8 mouse cellular contexts compared by ENCODE assay signal in the genomic region with DNA sequence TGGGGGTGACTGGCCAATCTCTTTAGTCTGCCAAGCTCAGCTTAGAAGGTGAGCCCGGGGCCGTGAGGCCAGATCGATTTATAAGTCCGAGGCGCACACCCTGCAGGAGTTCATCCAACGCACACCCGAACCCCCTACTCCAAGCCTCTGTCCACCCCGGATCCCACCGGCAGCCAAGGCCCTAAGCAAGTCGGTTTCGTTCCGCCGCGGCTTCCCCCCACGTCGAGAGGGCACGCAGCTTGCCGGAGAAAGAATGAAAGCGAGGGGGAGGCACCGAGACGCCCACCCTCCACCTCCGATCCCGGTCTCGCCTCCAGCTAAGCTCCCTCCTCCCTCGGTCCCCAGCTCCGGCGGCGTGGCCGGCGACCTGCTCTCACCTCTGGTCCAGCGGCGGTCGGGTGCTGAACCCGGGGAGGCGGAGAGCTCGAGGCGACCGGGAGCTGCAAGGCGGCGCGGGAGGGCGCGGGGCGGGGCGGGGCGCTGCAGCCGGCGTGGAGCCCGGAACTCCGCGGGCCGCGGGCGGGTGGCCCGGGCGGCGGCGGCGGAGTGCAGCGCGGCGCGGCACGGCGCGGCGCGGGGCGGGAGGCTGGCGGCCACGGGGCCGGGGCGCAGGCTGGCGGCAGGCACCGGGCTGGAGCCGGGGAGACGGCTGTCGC. TPM values are rescaled to one million over a fixed set of nuclear protein-coding genes. Genes with fewer than 3 reads are reported as not detected.
A peak's percentile ranks its signal among the peaks of the same experiment; 100 is the strongest.
DNase-seq lines count a peak whose midpoint lies in the region; ATAC-seq and TF ChIP-seq lines count a peak whose summit lies in the region.

No protein-coding gene starts in this region.

- TF ChIP-seq POLR2A in cerebellum, adult 2 months (IDR thresholded peaks at IDR 0.05; ENCODE audit: borderline replicate concordance, insufficient read depth, low read length): no peak

- peak; percentile 70 for ATAC-seq in hindbrain, embryonic 12.5 days (ENCODE audit: low FRiP score)

- H3K4me2 ChIP-seq in hindbrain, embryonic 12.5 days (replicated peaks): peak overlapping the region; percentile 67

- peak overlapping the region; percentile 81 for H3K9ac ChIP-seq in ES-E14 (ENCODE audit: insufficient read depth, low read depth, low read length, poor library complexity, severe bottlenecking)
- peak overlapping the region; percentile 95 for H3K9ac ChIP-seq in hindbrain, embryonic 12.5 days

- DNase-seq in ES-E14 (ENCODE audit: low read depth, low spot score): no peak
- peak; percentile 73 to 77 for DNase-seq in cerebellum, adult 2 months
- peak; percentile 32 to 33 for DNase-seq in frontal cortex, postnatal 25 days (ENCODE audit: low spot score in 2 of 2)
- peak; percentile 45 to 64 for DNase-seq in layer of hippocampus, postnatal 25 days (ENCODE audit: extremely low spot score in 1 of 2, low spot score in 1 of 2)
- DNase-seq in lung, postnatal 14 days: peak; percentile 69
- peak; percentile 76 for DNase-seq in retina, postnatal 1 day
- DNase-seq in urinary bladder, adult 2 months (ENCODE audit: low spot score): peak; percentile 76

- peaks cover 6 to 12% of the 10 kb centered on the region in 2 experiments; a peak in 3 of 4 replicates for H3K4me1 ChIP-seq in ES-E14 (ENCODE audit: control insufficient read depth in 2 of 2, insufficient read depth in 2 of 2, low read length in 2 of 2, poor library complexity in 1 of 2)
- peaks cover 15% of the 10 kb centered on the region for H3K4me1 ChIP-seq in cerebellum, adult 2 months (ENCODE audit: control insufficient read depth, insufficient read depth, low read length)
- H3K4me1 ChIP-seq in hindbrain, embryonic 12.5 days: peaks cover 35% of the 10 kb centered on the region

- WGBS in cerebellum, adult 2 months: 2% methylated on average over 78 of the region's 78 CpGs
- WGBS in hindbrain, embryonic 12.5 days: under 1% methylated on average over 44 of the region's 78 CpGs

- in situ Hi-C loops in ES-E14 (cut with MboI; ENCODE audit: low sequenced_read_pairs in 2 of 2, unreplicated experiment in 2 of 2): no loop called here

- no peak for TF ChIP-seq CTCF in cerebellum, adult 2 months (IDR thresholded peaks at IDR 0.05; ENCODE audit: borderline replicate concordance, insufficient read depth, low read depth, low read length)

- H3K27ac ChIP-seq in ES-E14 (ENCODE audit: insufficient read depth, low read depth, low read length, poor library complexity, severe bottlenecking): no peak overlapping the region
- H3K27ac ChIP-seq in cerebellum, adult 2 months (ENCODE audit: insufficient read depth, low read length): peak overlapping the region; percentile 76
- H3K27ac ChIP-seq in hindbrain, embryonic 12.5 days: peak overlapping the region; percentile 99

- H3K9me3 ChIP-seq in ES-E14 (ENCODE audit: control insufficient read depth, insufficient read depth, low read depth, low read length): no peaks in the 10 kb centered on the region
- H3K9me3 ChIP-seq in hindbrain, embryonic 12.5 days (replicated peaks): no peaks in the 10 kb centered on the region

- H3K4me3 ChIP-seq in ES-E14 (ENCODE audit: insufficient read depth in 1 of 2, low read depth in 1 of 2, low read length in 2 of 2, poor library complexity in 1 of 2, severe bottlenecking in 1 of 2): peak overlapping the region; percentile 89 to 93
- H3K4me3 ChIP-seq in cerebellum, adult 2 months (replicated peaks; ENCODE audit: insufficient read depth, low read depth, low read length): peak overlapping the region; percentile 91
- peak overlapping the region; percentile 88 for H3K4me3 ChIP-seq in hindbrain, embryonic 12.5 days

- no peaks in the 10 kb centered on the region for H3K27me3 ChIP-seq in cerebellum, adult 2 months (ENCODE audit: control insufficient read depth, insufficient read depth, low read length)
- no peaks in the 10 kb centered on the region for H3K27me3 ChIP-seq in hindbrain, embryonic 12.5 days

- no peaks in the 10 kb centered on the region for H3K36me3 ChIP-seq in ES-E14 (ENCODE audit: control insufficient read depth, insufficient read depth, low read length, poor library complexity, severe bottlenecking)
- H3K36me3 ChIP-seq in hindbrain, embryonic 12.5 days: no peaks in the 10 kb centered on the region

TF ChIP-seq in ES-E14, 5 proteins besides CTCF, POLR2A, EP300 and RAD21:
- TF ChIP-seq HCFC1 (IDR thresholded peaks at IDR 0.05; ENCODE audit: borderline replicate concordance, insufficient read depth, low read length) (no peak), MAFK (IDR thresholded peaks at IDR 0.05; ENCODE audit: insufficient read depth, low read depth, low read length) (no peak), ZNF384 (IDR thresholded peaks at IDR 0.05; ENCODE audit: low read depth, low read length) (no peak)

RNA-seq across cellular contexts. Expression of gene Acvr1, which starts 0.4 kb away (rescaled TPM):
- total RNA-seq in ES-E14 (2012; rRNA removed): 6.6 and 8.0 TPM in 2 replicates
- 18.5 and 18.7 TPM in 2 replicates for polyA plus RNA-seq in cerebellum, adult 2 months (2012; rRNA removed)
- polyA plus RNA-seq in hindbrain, embryonic 12.5 days (2016; fragmentation: Nextera tagmentation; extraction: Ambion mirVana): 5.4 and 5.6 TPM in 2 replicates
- total RNA-seq in layer of hippocampus, postnatal 25 days (2021): 10 to 100 TPM; 43.1 to 48.2 TPM
- 21.9 and 31.2 TPM in 2 replicates for polyA plus RNA-seq in urinary bladder, adult 2 months (2012; rRNA removed)

RNA-seq across cellular contexts. Expression of gene Upp2, which starts 0.6 kb away (rescaled TPM):
- 0.63 and 0.67 TPM in 2 replicates for total RNA-seq in ES-E14 (2012; rRNA removed)
- polyA plus RNA-seq in cerebellum, adult 2 months (2012; rRNA removed): 27.2 and 38.2 TPM in 2 replicates
- polyA plus RNA-seq in hindbrain, embryonic 12.5 days (2016; fragmentation: Nextera tagmentation; extraction: Ambion mirVana): 8.5 and 10.9 TPM in 2 replicates
- 10 to 100 TPM; 30.9 to 32.5 TPM for total RNA-seq in layer of hippocampus, postnatal 25 days (2021)
- polyA plus RNA-seq in urinary bladder, adult 2 months (2012; rRNA removed): 14.5 and 14.9 TPM in 2 replicates
